Mouse (Mus musculus) midbrain, embryonic 14.5 days (tissue): Measurements from ENCODE around the gene Ubash3b. TPM values are rescaled to one million over a fixed set of nuclear protein-coding genes. Genes with fewer than 3 reads are reported as not detected.

Source experiments
- ATAC-seq: fragments of 200-750 bp; cut with Nextera tagmentation; 2 replicates; pipeline ENCODE4 v1.8.0; 2017; ENCODE audit warnings: moderate number of reproducible peaks, moderate library complexity; ENCODE audit not compliant: low FRiP score, low TSS enrichment
- DNase-seq: peaks from one replicate; pipeline ENCODE4 v3.0.0-alpha.2; 2015
- H3K27ac ChIP-seq: fragments of 300-500 bp; sonication (generic); replicated peaks from 2 replicates; pipeline ENCODE4 v1.5.1; 2014; ENCODE audit warnings: mild to moderate bottlenecking, low read depth, low read length, moderate library complexity
- H3K27me3 ChIP-seq: fragments of 300-500 bp; sonication (generic); 2 replicates; pipeline ENCODE4 v1.6.1; 2014; ENCODE audit warnings: low read length, control low read depth, mixed read lengths; ENCODE audit not compliant: control insufficient read depth, insufficient read depth
- H3K36me3 ChIP-seq: fragments of 300-500 bp; sonication (generic); 2 replicates; pipeline ENCODE4 v1.6.1; 2014; ENCODE audit warnings: low read length, control low read depth; ENCODE audit not compliant: control insufficient read depth, insufficient read depth
- H3K4me1 ChIP-seq: fragments of 300-500 bp; sonication (generic); 2 replicates; pipeline ENCODE4 v1.6.1; 2014; ENCODE audit warnings: mild to moderate bottlenecking, antibody characterized with exemption, low read length, control low read depth; ENCODE audit not compliant: control insufficient read depth, insufficient read depth
- H3K4me2 ChIP-seq: fragments of 300-500 bp; sonication (generic); 2 replicates; pipeline ENCODE4 v1.6.1; 2014; ENCODE audit warnings: mild to moderate bottlenecking, low read length, moderate library complexity
- H3K4me3 ChIP-seq: fragments of 300-500 bp; sonication (generic); replicated peaks from 2 replicates; pipeline ENCODE4 v1.5.1; 2014; ENCODE audit warnings: low read depth, low read length
- H3K9ac ChIP-seq: fragments of 300-500 bp; sonication (generic); replicated peaks from 2 replicates; pipeline ENCODE4 v1.6.1; 2014; ENCODE audit warnings: mild to moderate bottlenecking, low read length, moderate library complexity
- H3K9me3 ChIP-seq: fragments of 300-500 bp; sonication (generic); 2 replicates; pipeline ENCODE4 v1.6.1; 2016; ENCODE audit warnings: low read length, control low read depth, mixed read lengths; ENCODE audit not compliant: control insufficient read depth
- WGBS: fragments of 180-500 bp; shearing (Covaris S2); extraction: QIAGEN DNeasy Blood & Tissue Kit; methylation state at CpG from one replicate; pipeline ENCODE4 v1.1.7; 2014; 5-methylcytosine and 5-hydroxymethylcytosine counted together
- polyA plus RNA-seq: library from polyadenylated mRNA; unstranded; fragments of >200 nt; fragmentation: Nextera tagmentation; extraction: Ambion mirVana; gene quantifications from 2 replicates; pipeline ENCODE4 v1.2.1, GENCODE M21; 2014

The Ubash3b gene
- polyA plus RNA-seq, 1 experiment from 2014 or later: 18.9 TPM

GRCm38 (mm10) chr9:41136273-41136672 lies 25.2 kb downstream of the Ubash3b start:
- Histone ChIP-seq H3K9ac (no peak overlapping the region), H3K27ac (no peak overlapping the region), H3K36me3 (no peaks in the 10 kb centered on the region), H3K27me3 (no peaks in the 10 kb centered on the region), H3K4me1 (no peaks in the 10 kb centered on the region), H3K4me2 (no peak overlapping the region), H3K9me3 (no peaks in the 10 kb centered on the region), H3K4me3 (no peak overlapping the region)
- no peak for ATAC-seq
- 92% methylated on average over 2 of the region's 2 CpGs for WGBS
- no peak for DNase-seq

GRCm38 (mm10) chr9:41134907-41135306 lies 26.6 kb downstream of the Ubash3b start:
- DNase-seq (no peak), ATAC-seq (no peak)
- Histone ChIP-seq H3K36me3 (no peaks in the 10 kb centered on the region), H3K4me1 (no peaks in the 10 kb centered on the region), H3K27me3 (no peaks in the 10 kb centered on the region), H3K9me3 (no peaks in the 10 kb centered on the region), H3K9ac (no peak overlapping the region), H3K4me2 (no peak overlapping the region), H3K4me3 (no peak overlapping the region), H3K27ac (no peak overlapping the region)
- 87% methylated on average over 4 of the region's 4 CpGs for WGBS

GRCm38 (mm10) chr9:41130563-41130962 lies 30.9 kb downstream of the Ubash3b start:
- H3K9ac ChIP-seq: no peak overlapping the region
- H3K27ac ChIP-seq: no peak overlapping the region
- DNase-seq (no peak), ATAC-seq (no peak)
- WGBS: 86% methylated on average over 8 of the region's 8 CpGs
- no peaks in the 10 kb centered on the region for H3K27me3 ChIP-seq
- no peak overlapping the region for H3K4me3 ChIP-seq
- no peaks in the 10 kb centered on the region for H3K9me3 ChIP-seq
- no peak overlapping the region for H3K4me2 ChIP-seq
- H3K4me1 ChIP-seq: 0 out of 2 replicates have a peak, but pooled peaks cover 3% of the 10 kb centered on the region
- H3K36me3 ChIP-seq: no peaks in the 10 kb centered on the region

- Histone ChIP-seq H3K27me3 (no peaks in the 10 kb centered on the region), H3K9me3 (no peaks in the 10 kb centered on the region), H3K36me3 (no peaks in the 10 kb centered on the region), H3K4me1 (0 out of 2 replicates have a peak, but pooled peaks cover 3% of the 10 kb centered on the region), H3K4me2 (no peak overlapping the region), H3K27ac (no peak overlapping the region), H3K9ac (no peak overlapping the region), H3K4me3 (no peak overlapping the region)
- WGBS: 57% methylated on average over 10 of the region's 10 CpGs
- peak; percentile 53; the same call in 1 of the 2 replicates for ATAC-seq
- DNase-seq: no peak
These were observed 31.6 kb downstream of the Ubash3b start for GRCm38 (mm10) chr9:41129802-41130480.

- H3K4me2 ChIP-seq: no peak overlapping the region
- 85% methylated on average over 3 of the region's 3 CpGs for WGBS
- no peak overlapping the region for H3K9ac ChIP-seq
- DNase-seq: no peak
- H3K27me3 ChIP-seq: no peaks in the 10 kb centered on the region
- H3K9me3 ChIP-seq: no peaks in the 10 kb centered on the region
- no peak overlapping the region for H3K27ac ChIP-seq
- H3K4me1 ChIP-seq: 0 out of 2 replicates have a peak, but pooled peaks cover 3% of the 10 kb centered on the region
- no peak overlapping the region for H3K4me3 ChIP-seq
- no peak for ATAC-seq
- H3K36me3 ChIP-seq: no peaks in the 10 kb centered on the region
These were observed 32.2 kb downstream of the Ubash3b start for GRCm38 (mm10) chr9:41129273-41129672.

GRCm38 (mm10) chr9:41126723-41127122 lies 34.8 kb downstream of the Ubash3b start:
- Histone ChIP-seq H3K4me2 (no peak overlapping the region), H3K36me3 (no peaks in the 10 kb centered on the region), H3K27ac (no peak overlapping the region), H3K4me3 (no peak overlapping the region), H3K27me3 (no peaks in the 10 kb centered on the region), H3K9ac (no peak overlapping the region), H3K4me1 (0 out of 2 replicates have a peak, but pooled peaks cover 3% of the 10 kb centered on the region), H3K9me3 (no peaks in the 10 kb centered on the region)
- ATAC-seq (no peak), DNase-seq (no peak)
- WGBS: 82% methylated on average over 3 of the region's 3 CpGs

GRCm38 (mm10) chr9:41124305-41124704 lies 37.2 kb downstream of the Ubash3b start:
- ATAC-seq (no peak), DNase-seq (no peak)
- no peak overlapping the region for H3K9ac ChIP-seq
- H3K4me1 ChIP-seq: no peaks in the 10 kb centered on the region
- no peaks in the 10 kb centered on the region for H3K27me3 ChIP-seq
- no peak overlapping the region for H3K4me2 ChIP-seq
- no peak overlapping the region for H3K27ac ChIP-seq
- no peaks in the 10 kb centered on the region for H3K9me3 ChIP-seq
- no peak overlapping the region for H3K4me3 ChIP-seq
- WGBS: 97% methylated on average over 6 of the region's 6 CpGs
- no peaks in the 10 kb centered on the region for H3K36me3 ChIP-seq

- Histone ChIP-seq H3K9me3 (no peaks in the 10 kb centered on the region), H3K36me3 (no peaks in the 10 kb centered on the region), H3K4me3 (no peak overlapping the region), H3K4me2 (no peak overlapping the region), H3K27me3 (no peaks in the 10 kb centered on the region), H3K9ac (no peak overlapping the region), H3K27ac (no peak overlapping the region), H3K4me1 (no peaks in the 10 kb centered on the region)
- no peak for DNase-seq
- no peak for ATAC-seq
- WGBS: 77% methylated on average over 11 of the region's 11 CpGs
These were observed 38.9 kb downstream of the Ubash3b start for GRCm38 (mm10) chr9:41122390-41123110.
